Mouse (Mus musculus) layer of hippocampus, adult 11-12 months (tissue): Measurements from ENCODE around the gene Tmem221.

Source experiments
- DNase-seq: peaks from one replicate; pipeline ENCODE4 v3.0.0; 2022; ENCODE audit warnings: low spot score

Tmem221 gene

GRCm38 (mm10) chr8:71547590-71547989, 11.1 kb downstream of the Tmem221 start:
- DNase-seq, result no peak

DNA sequence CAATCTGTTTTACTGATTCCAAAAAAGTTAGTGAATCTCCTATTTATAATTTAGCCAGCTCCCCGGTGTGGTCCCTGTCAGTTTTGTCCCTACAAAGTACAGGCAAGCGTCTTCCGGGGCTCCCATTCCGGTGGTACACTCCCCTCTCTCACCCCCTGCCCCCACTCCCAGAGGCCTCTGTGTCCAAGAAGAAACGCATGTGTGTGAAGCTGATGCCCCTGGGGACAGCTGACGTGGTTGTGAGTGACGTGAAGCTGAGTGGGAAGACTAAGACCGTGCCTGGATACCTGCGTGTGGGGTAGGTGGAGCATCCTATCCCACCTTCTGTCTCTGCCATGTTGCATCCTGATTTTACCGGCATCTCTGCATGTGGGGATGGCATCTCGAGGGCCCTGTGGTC, 13.6 kb downstream of the Tmem221 start:
- DNase-seq, result no peak

GRCm38 (mm10) chr8:71543755-71544154, 14.9 kb downstream of the Tmem221 start:
- DNase-seq, result no peak

DNA sequence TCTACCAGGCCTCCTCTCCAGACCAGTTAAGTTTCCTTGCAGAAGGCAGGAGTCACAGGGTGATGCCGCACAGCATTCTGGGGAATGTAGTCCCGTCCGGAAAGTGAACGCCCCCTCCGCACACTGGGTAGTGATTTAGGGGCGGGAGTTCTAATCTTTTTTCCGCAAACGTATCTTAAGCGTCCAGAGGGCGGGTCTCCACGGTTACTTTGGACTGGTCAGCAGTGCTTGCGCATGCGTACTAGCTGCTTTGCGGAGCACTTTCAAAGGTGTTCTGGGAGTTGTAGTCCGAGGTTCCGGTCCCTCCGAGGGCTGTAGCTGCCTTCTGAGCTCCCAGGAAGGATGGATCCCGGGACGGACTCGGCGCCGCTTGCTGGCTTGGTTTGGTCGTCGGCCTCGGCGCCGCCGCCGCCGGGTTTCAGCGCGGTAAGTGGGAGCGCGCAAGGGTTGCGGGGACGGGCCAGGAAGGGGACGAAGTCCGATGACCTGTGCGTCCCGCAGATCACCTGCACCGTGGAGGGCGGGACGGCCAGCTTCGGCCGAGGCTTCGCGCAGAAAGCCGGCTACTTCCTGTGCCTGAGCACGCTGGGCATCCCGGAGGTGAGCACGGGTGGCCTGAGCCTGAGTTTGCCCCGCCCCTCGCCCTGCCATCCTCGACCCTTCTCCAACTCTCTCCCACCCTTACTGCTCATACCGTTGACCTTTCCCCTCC, 15.9 kb downstream of the Tmem221 start, which contains the start of gene Mvb12a:
Gene Mvb12a (plus strand): TSS at position 291 of the 712 bp plus-strand sequence.
- peak; percentile 99 for DNase-seq

DNA sequence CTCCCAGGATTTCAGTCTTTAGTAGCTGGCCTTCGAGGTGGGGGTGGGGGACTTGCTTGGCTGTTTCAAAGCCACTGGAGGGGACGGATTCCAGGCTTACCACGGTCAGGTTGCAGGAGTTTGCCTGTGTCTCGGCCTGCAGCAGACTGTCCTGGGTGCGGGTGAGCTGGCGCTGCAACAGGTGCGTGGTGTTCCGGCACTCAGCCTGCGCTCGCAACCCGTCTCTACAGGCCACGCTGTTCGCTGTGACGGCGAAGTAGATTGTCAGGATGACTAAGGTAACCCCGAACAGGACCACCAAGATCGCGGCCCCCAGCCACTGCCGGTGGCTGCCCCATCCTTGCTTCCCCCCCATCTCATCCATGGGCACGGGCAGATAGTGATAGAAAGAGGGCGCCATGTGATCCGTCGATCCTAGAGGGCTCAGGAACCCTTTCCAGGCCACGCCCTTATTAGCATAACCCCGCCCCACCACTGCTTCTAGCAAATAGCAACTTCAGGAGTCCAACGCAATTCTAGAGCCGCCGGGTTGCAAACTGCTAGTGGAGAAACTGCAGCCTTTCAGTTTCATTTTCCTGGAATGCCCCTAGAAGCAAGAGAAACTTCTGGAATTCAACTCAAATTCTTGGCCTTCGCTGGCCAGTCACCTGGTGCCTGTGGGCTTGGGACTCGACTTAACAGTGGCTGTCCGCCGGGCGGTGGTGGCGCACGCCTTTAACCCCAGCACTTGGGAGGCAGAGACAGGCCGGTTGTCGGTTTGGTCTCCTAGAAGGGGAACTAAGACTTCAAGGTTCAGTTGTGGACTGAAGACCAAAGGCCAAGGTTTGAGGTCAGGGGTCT, 21.4 kb downstream of the Tmem221 start, which contains the start of gene Bst2:
Gene Bst2 (minus strand): TSS at position 429 of the 840 bp plus-strand sequence.
- peak; percentile 70 for DNase-seq

DNA sequence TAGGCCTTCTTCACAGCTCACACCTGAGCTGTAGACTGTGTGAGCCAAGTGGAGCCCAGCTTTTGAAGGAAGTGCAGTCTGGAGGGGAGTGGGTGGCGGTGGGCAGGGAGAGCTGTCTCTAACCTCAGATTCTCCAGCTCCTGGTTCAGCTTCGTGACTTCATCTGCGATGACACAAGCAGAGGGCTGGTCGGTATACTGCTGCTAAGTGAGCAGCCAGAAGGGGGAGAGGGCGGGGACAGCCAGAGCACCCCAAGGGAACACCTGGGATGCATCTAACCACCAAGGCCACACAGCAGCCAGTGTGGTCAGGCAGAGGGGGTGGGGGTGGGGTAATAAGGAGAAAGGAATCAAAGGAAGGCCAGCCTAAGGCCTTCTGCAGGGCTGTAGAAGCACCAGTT, 23.0 kb downstream of the Tmem221 start:
- DNase-seq, result no peak

GRCm38 (mm10) chr8:71534263-71534810, 24.3 kb downstream of the Tmem221 start:
- no peak for DNase-seq

DNA sequence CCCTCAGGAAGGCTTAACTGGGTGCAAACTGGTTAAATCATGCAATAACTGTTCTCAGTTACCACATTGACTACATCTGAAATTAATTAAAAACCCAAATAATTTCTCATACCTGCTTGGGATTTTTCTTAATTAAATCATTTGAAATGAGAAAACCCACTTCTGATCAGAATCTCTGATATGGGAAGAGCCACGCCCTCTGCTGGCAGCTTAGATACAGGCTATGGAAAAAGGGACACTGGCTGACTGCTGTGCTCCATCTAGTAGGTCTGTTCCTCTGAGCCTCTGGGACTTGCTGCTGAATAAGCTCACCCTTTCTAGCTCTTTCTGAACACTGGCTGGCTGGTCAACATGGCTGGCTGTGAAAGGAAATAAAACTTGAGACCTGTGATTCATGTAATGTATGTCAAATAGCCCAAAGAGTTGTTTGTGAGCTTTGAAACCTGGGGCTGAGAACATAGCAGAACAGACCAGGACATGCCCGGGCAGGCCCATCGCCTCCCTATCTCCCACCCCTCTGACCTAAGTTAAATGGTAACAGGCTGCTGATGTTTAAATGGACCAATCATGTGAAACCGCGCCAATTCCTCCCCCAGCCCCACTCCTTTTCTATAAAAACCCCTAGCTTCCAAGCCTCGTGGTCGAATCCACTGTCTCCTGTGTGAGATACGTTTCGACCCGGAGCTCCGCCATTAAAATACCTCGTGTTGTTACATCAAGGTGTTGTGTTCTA, 27.8 kb downstream of the Tmem221 start:
- DNase-seq, result peak; percentile 64

GRCm38 (mm10) chr8:71528362-71529073, 30.2 kb downstream of the Tmem221 start:
- DNase-seq, result no peak

DNA sequence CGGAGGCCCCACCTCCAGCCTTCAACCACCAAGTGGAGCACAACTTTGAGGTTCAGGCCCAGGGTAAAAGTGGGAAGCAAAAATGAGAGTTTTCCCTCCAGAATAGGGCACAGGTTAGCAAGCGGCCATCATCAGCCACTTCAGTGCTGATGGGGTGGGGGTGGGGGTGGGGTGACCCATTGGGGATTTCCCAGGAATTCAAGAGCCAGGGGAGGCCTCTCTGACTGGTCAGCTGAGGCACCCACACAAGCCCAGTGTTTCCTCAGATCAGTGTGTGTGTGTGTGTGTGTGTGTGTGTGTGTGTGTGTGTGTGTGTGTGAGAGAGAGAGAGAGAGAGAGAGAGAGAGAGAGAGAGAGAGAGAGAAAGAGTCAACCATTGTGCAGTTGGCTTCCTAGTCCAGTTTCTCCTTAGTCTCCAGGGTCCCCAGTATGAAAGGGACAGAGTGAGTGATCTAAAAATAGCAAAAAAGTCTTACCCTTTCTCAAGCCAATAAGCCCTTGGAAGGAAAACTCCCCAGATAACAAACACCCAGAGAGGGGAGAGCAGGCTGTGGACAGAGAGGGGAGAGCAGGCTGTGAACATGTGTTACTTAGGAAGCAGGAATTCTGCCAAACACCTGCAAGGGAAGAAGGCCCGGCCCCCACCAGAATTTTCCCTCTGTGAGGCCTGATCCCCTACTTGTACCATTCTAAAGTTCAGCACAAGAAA, 31.4 kb downstream of the Tmem221 start:
- no peak for DNase-seq

- no peak for DNase-seq
Observed at GRCm38 (mm10) chr8:71526272-71526671, 32.4 kb downstream of the Tmem221 start.

- no peak for DNase-seq
Observed at GRCm38 (mm10) chr8:71525226-71526050, 33.2 kb downstream of the Tmem221 start, which contains the start of gene Ccdc194. Ccdc194 (minus strand) TSS chr8:71525711.

GRCm38 (mm10) chr8:71521634-71522033, 37.0 kb downstream of the Tmem221 start:
- peak; percentile 95 for DNase-seq

DNA sequence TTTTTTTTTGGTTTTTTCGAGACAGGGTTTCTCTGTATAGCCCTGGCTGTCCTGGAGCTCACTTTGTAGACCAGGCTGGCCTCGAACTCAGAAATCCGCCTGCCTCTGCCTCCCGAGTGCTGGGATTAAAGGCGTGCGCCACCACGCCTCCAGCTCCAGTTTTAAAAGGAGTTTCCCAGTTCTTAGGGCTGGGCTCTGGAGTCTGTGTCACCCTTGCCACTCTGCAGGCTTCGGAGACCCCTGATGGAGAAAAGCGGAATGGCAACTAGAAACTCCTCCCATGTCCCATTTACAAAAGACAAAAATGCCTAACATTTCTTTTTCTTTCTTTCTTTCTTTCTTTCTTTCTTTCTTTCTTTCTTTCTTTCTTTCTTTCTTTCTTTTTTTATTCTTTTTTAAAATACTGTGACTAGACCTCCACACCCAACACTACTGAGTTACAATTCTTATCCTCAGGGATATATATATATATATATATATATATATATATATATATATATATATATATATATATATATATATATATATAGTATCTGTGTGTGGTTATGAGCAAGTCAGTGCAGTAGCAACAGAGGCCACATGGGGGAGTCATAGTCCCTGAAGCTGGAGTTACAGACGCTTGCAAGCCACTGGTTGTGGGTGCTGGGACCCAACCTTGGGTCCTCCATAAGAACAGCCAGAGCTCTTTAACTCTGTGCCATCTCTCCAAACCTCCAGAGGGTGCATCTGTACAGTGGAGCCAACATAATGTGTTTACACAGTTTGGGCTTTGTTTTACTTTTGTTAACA, 39.4 kb downstream of the Tmem221 start:
- DNase-seq, result peak; percentile 55

DNA sequence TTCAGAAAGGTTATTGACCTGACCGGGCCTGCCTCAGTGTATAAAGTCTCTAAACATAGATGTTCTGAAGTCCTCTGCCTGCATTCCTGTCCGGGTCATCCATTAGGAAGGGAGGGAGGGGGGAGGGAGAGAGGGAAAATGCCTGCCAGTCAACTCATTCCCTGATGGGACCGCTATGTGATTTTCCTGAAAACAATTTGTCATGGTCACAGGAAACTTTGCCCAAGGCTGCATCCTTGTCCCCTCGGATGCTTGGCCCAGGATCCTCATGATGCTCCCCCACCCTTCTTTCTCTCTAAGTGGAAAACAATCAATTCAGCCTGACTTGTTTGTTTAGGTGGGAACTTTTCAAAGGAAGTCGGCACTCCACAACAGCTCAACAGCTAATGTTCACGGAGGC, 41.9 kb downstream of the Tmem221 start:
- no peak for DNase-seq

GRCm38 (mm10) chr8:71515043-71515442, 43.6 kb downstream of the Tmem221 start:
- DNase-seq, result no peak

DNA sequence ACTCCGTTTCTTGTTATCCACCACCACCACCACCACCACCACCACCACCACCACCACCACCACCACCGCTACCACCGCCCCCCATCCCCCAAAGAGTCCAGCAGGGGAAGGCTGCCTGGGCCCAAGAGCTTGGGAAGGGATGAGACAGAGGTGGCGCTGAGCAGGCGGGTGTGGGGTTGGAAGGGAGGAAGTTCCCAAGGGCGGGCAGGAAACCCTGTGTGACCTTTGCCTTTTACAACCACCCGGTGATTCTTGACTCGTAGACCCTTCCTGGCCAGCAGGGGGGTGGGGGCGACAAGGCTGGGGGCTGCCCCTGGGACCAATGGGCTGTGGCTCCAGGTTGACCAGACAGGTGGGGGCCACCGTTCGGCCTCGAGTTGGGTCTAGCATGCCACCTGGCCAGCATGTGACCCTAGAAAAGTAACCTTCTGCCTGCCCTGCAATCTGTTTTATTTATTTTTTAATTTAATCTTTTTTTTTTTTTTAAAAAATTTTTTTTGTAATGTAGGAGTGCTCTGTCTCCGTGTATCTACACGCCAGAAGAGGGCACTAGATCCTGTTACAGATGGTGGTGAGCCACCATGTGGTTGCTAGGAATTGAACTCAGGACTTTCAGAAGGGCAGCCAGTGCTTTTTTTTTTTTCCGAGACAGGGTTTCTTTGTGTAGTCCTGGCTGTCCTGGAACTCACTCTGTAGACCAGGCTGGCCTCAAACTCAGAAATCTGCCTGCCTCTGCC, 45.5 kb downstream of the Tmem221 start:
- no peak for DNase-seq

DNA sequence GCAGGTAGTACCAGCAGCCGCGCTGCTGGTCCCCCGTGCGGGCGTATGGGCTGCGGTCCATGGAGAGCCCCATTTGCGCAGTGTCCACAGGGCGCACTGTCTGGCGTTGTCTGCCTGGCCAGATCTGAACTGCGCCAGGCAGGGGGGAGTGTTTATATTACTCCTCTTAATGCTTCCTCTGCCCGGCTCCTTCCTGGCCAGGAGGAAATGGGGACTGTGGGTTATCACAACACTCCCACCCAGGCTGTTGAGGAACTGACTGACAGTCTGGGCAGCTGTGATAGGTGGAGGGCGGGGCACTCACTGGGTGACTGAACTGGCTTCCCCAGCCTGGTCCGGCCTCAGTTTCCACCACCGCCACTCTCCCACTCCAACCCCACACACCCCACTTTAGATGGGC, 47.0 kb downstream of the Tmem221 start, which contains the start of gene Plvap:
Gene Plvap (minus strand): TSS at position 109 of the 400 bp plus-strand sequence.
- no peak for DNase-seq
